Mouse (Mus musculus) embryonic fibroblast, embryonic 13.5 days (primary cell): Measurements from ENCODE around the gene Phb2. TPM values are rescaled to one million over a fixed set of nuclear protein-coding genes. Genes with fewer than 3 reads are reported as not detected.
A peak's percentile ranks its signal among the peaks of the same experiment; 100 is the strongest.

Source experiments
- H3K27ac ChIP-seq: 2 replicates; pipeline ENCODE4 v1.5.1; 2012; ENCODE audit warnings: low read length, control low read depth, inconsistent platforms; ENCODE audit not compliant: insufficient read depth
- H3K4me1 ChIP-seq: 2 replicates; pipeline ENCODE4 v1.6.1; 2011; ENCODE audit warnings: low read length; ENCODE audit not compliant: control insufficient read depth, insufficient read depth
- H3K4me3 ChIP-seq: 2 replicates; pipeline ENCODE4 v1.5.1; 2011; ENCODE audit warnings: mild to moderate bottlenecking, control low read depth, low read length; ENCODE audit not compliant: insufficient read depth
- CTCF ChIP-seq: IDR thresholded peaks from 2 replicates; pipeline ENCODE4 v1.5.1; 2011; ENCODE audit warnings: mild to moderate bottlenecking, control low read depth, low read length, moderate library complexity, borderline replicate concordance; ENCODE audit not compliant: insufficient read depth
- POLR2A ChIP-seq: IDR thresholded peaks from 2 replicates; pipeline ENCODE4 v1.6.1; 2011; ENCODE audit warnings: low read depth, mild to moderate bottlenecking, control low read depth, low read length, moderate library complexity
- polyA plus RNA-seq: library from polyadenylated mRNA; stranded (reverse); fragments of >200 nt; gene quantifications from 2 replicates; pipeline ENCODE4 v1.2.4, GENCODE M21; 2011; ENCODE audit warnings: low read depth; ENCODE audit not compliant: missing spikeins, insufficient read length

The Phb2 gene
- polyA plus RNA-seq, 1 experiment = 249 TPM

GRCm38 (mm10) chr6:124702102-124702783, 9.9 kb upstream of the Phb2 start:
- Histone ChIP-seq H3K27ac (no peak overlapping the region), H3K4me3 (no peak overlapping the region), H3K4me1 (peaks cover 8% of the 10 kb centered on the region; the same call in 1 of the 2 replicates)
- no peak for TF ChIP-seq CTCF
- no peak for TF ChIP-seq POLR2A

GRCm38 (mm10) chr6:124702784-124703103, 9.4 kb upstream of the Phb2 start:
- no peak overlapping the region for H3K27ac ChIP-seq
- no peak overlapping the region for H3K4me3 ChIP-seq
- TF ChIP-seq CTCF (peak; percentile 73; the same call in 1 of the 2 replicates), POLR2A (no peak)
- peaks cover 7% of the 10 kb centered on the region; the same call in 1 of the 2 replicates for H3K4me1 ChIP-seq

- no peak overlapping the region for H3K4me3 ChIP-seq
- H3K27ac ChIP-seq = no peak overlapping the region
- TF ChIP-seq POLR2A = no peak
- no peak for TF ChIP-seq CTCF
- peaks cover 7% of the 10 kb centered on the region; the same call in 1 of the 2 replicates for H3K4me1 ChIP-seq
These were observed 8.3 kb upstream of the Phb2 start for GRCm38 (mm10) chr6:124703789-124704188.

GRCm38 (mm10) chr6:124704417-124704816, 7.7 kb upstream of the Phb2 start:
- peaks cover 7% of the 10 kb centered on the region; the same call in 1 of the 2 replicates for H3K4me1 ChIP-seq
- no peak overlapping the region for H3K27ac ChIP-seq
- TF ChIP-seq POLR2A (no peak), CTCF (no peak)

GRCm38 (mm10) chr6:124706061-124706627, 6.0 kb upstream of the Phb2 start:
- TF ChIP-seq CTCF = no peak
- no peak for TF ChIP-seq POLR2A

More at GRCm38 (mm10) chr6:124704417-124704816, 7.7 kb upstream of the Phb2 start:
- H3K4me3 ChIP-seq = no peak overlapping the region

GRCm38 (mm10) chr6:124708289-124708889, 3.7 kb upstream of the Phb2 start:
- Histone ChIP-seq H3K27ac (no peak overlapping the region), H3K4me3 (no peak overlapping the region), H3K4me1 (peaks cover 7% of the 10 kb centered on the region)
- TF ChIP-seq CTCF = no peak
- no peak for TF ChIP-seq POLR2A

More at GRCm38 (mm10) chr6:124706061-124706627, 6.0 kb upstream of the Phb2 start:
- Histone ChIP-seq H3K27ac (0 out of 2 replicates have a peak overlapping the region, but pooled peaks have one; percentile 8), H3K4me3 (no peak overlapping the region), H3K4me1 (peaks cover 7% of the 10 kb centered on the region; the same call in 1 of the 2 replicates)

GRCm38 (mm10) chr6:124712918-124713317, 782 bp downstream of the Phb2 start:
- no peak overlapping the region for H3K27ac ChIP-seq
- TF ChIP-seq CTCF (no peak), POLR2A (no peak)
- peak overlapping the region; percentile 98 for H3K4me3 ChIP-seq
- no peaks in the 10 kb centered on the region; the same call in 1 of the 2 replicates for H3K4me1 ChIP-seq

- TF ChIP-seq CTCF (peak; percentile 87), POLR2A (no peak)
- Histone ChIP-seq H3K27ac (no peak overlapping the region), H3K4me3 (no peak overlapping the region), H3K4me1 (no peaks in the 10 kb centered on the region; the same call in 1 of the 2 replicates)
These were observed 4.8 kb downstream of the Phb2 start for GRCm38 (mm10) chr6:124716864-124717490.

- Histone ChIP-seq H3K27ac (no peak overlapping the region), H3K4me3 (no peak overlapping the region), H3K4me1 (no peaks in the 10 kb centered on the region; the same call in 1 of the 2 replicates)
These were observed 5.8 kb downstream of the Phb2 start for GRCm38 (mm10) chr6:124717968-124718367.

GRCm38 (mm10) chr6:124718703-124719102, 6.6 kb downstream of the Phb2 start:
- Histone ChIP-seq H3K27ac (no peak overlapping the region), H3K4me1 (no peaks in the 10 kb centered on the region), H3K4me3 (no peak overlapping the region)
- TF ChIP-seq POLR2A (no peak), CTCF (no peak)

More at GRCm38 (mm10) chr6:124717968-124718367, 5.8 kb downstream of the Phb2 start:
- TF ChIP-seq CTCF (no peak), POLR2A (no peak)
